Mouse (Mus musculus) hindbrain, embryonic 12.5 days (tissue): ENCODE results near the gene Shf. TPM values are rescaled to one million over a fixed set of nuclear protein-coding genes. Genes with fewer than 3 reads are reported as not detected.
"Not testable (repeated sequence)": the region's sequence is repeated elsewhere in the genome, so short reads cannot be mapped to it uniquely, and the experiment has no call there.

Experiments used
- ATAC-seq: fragments of 200-750 bp; cut with Nextera tagmentation; 2 replicates; pipeline ENCODE4 v1.8.0; 2017; ENCODE audit warnings: moderate TSS enrichment; ENCODE audit not compliant: low FRiP score
- H3K27ac ChIP-seq: fragments of 300-500 bp; sonication (generic); 2 replicates; pipeline ENCODE4 v1.5.1; 2016; ENCODE audit warnings: mild to moderate bottlenecking
- H3K27me3 ChIP-seq: fragments of 300-500 bp; sonication (generic); 2 replicates; pipeline ENCODE4 v1.6.1; 2016; ENCODE audit warnings: mild to moderate bottlenecking
- H3K36me3 ChIP-seq: fragments of 300-500 bp; sonication (generic); 2 replicates; pipeline ENCODE4 v1.6.1; 2016; ENCODE audit warnings: mild to moderate bottlenecking
- H3K4me1 ChIP-seq: fragments of 300-500 bp; sonication (generic); 2 replicates; pipeline ENCODE4 v1.6.1; 2016
- H3K4me2 ChIP-seq: fragments of 300-500 bp; sonication (generic); replicated peaks from 2 replicates; pipeline ENCODE4 v1.6.1; 2016; ENCODE audit warnings: mild to moderate bottlenecking
- H3K4me3 ChIP-seq: fragments of 300-500 bp; sonication (generic); 2 replicates; pipeline ENCODE4 v1.5.1; 2016; ENCODE audit warnings: mild to moderate bottlenecking
- H3K9ac ChIP-seq: fragments of 300-500 bp; sonication (generic); 2 replicates; pipeline ENCODE4 v1.6.1; 2016; ENCODE audit warnings: mild to moderate bottlenecking, moderate library complexity
- H3K9me3 ChIP-seq: fragments of 300-500 bp; sonication (generic); replicated peaks from 2 replicates; pipeline ENCODE4 v1.6.1; 2016; ENCODE audit warnings: mild to moderate bottlenecking
- WGBS: fragments of 180-500 bp; shearing (Covaris S2); methylation state at CpG from one replicate; pipeline ENCODE4 v1.1.7; 2016; 5-methylcytosine and 5-hydroxymethylcytosine counted together
- polyA plus RNA-seq: library from polyadenylated mRNA; unstranded; fragments of >200 nt; fragmentation: Nextera tagmentation; extraction: Ambion mirVana; gene quantifications from 2 replicates; pipeline ENCODE4 v1.2.1, GENCODE M21; 2016

Gene Shf
- polyA plus RNA-seq, 1 experiment from 2014 or later = 10.7 TPM

- Histone ChIP-seq H3K4me2 (no peak overlapping the region), H3K9me3 (no peaks in the 10 kb centered on the region), H3K36me3 (peaks cover 25% of the 10 kb centered on the region), H3K4me3 (no peak overlapping the region), H3K27ac (peak overlapping the region; percentile 66), H3K27me3 (no peaks in the 10 kb centered on the region), H3K9ac (no peak overlapping the region), H3K4me1 (peaks cover 52% of the 10 kb centered on the region)
- no peak for ATAC-seq
- WGBS = 62% methylated on average over 12 of the region's 12 CpGs
These were observed 14.6 kb downstream of the Shf start for GRCm38 (mm10) chr2:122354191-122354929.

- Histone ChIP-seq H3K36me3 (peaks cover 21% of the 10 kb centered on the region), H3K4me3 (no peak overlapping the region), H3K27ac (peak overlapping the region; percentile 66), H3K27me3 (no peaks in the 10 kb centered on the region), H3K9me3 (no peaks in the 10 kb centered on the region), H3K4me2 (no peak overlapping the region), H3K4me1 (peaks cover 57% of the 10 kb centered on the region), H3K9ac (no peak overlapping the region)
- whole genome bisulfite sequencing = 84% methylated on average over 8 of the region's 8 CpGs
- no peak for ATAC-seq
These were observed 15.2 kb downstream of the Shf start for GRCm38 (mm10) chr2:122353765-122354164.

- WGBS = 82% methylated on average over 6 of the region's 6 CpGs
- Histone ChIP-seq H3K9me3 (no peaks in the 10 kb centered on the region), H3K27ac (peak overlapping the region; percentile 87), H3K36me3 (peaks cover 18% of the 10 kb centered on the region), H3K4me3 (no peak overlapping the region), H3K4me1 (peaks cover 60% of the 10 kb centered on the region), H3K9ac (no peak overlapping the region), H3K27me3 (no peaks in the 10 kb centered on the region), H3K4me2 (no peak overlapping the region)
- ATAC-seq = no peak
These were observed 16.0 kb downstream of the Shf start for GRCm38 (mm10) chr2:122352992-122353391.

- peaks cover 8% of the 10 kb centered on the region for H3K36me3 ChIP-seq
- no peak overlapping the region for H3K4me2 ChIP-seq
- H3K27me3 ChIP-seq = no peaks in the 10 kb centered on the region
- H3K4me1 ChIP-seq = peaks cover 64% of the 10 kb centered on the region
- H3K9me3 ChIP-seq = no peaks in the 10 kb centered on the region
- 28% methylated on average over 4 of the region's 4 CpGs for WGBS
- peak overlapping the region; percentile 87 for H3K27ac ChIP-seq
- ATAC-seq = peak; percentile 51
- H3K9ac ChIP-seq = no peak overlapping the region
- H3K4me3 ChIP-seq = no peak overlapping the region
These were observed 17.0 kb downstream of the Shf start for GRCm38 (mm10) chr2:122351931-122352329.

GRCm38 (mm10) chr2:122351156-122351930, 17.6 kb downstream of the Shf start:
- Histone ChIP-seq H3K4me2 (no peak overlapping the region), H3K36me3 (peaks cover 2% of the 10 kb centered on the region; the same call in 1 of the 2 replicates), H3K9ac (no peak overlapping the region), H3K27me3 (no peaks in the 10 kb centered on the region), H3K4me1 (peaks cover 63% of the 10 kb centered on the region), H3K4me3 (no peak overlapping the region), H3K9me3 (no peaks in the 10 kb centered on the region), H3K27ac (peak overlapping the region; percentile 87)
- ATAC-seq = peak; percentile 9; the same call in 1 of the 2 replicates
- 65% methylated on average over 5 of the region's 5 CpGs for WGBS

- H3K27me3 ChIP-seq = no peaks in the 10 kb centered on the region
- no peaks in the 10 kb centered on the region for H3K36me3 ChIP-seq
- 7% methylated on average over 14 of the region's 14 CpGs for WGBS
- peak overlapping the region; percentile 60 for H3K4me2 ChIP-seq
- H3K4me1 ChIP-seq = peaks cover 53% of the 10 kb centered on the region
- peak overlapping the region; percentile 47 for H3K4me3 ChIP-seq
- no peaks in the 10 kb centered on the region for H3K9me3 ChIP-seq
- peak; percentile 39 for ATAC-seq
- H3K27ac ChIP-seq = peak overlapping the region; percentile 99
- peak overlapping the region; percentile 81 for H3K9ac ChIP-seq
These were observed 19.7 kb downstream of the Shf start for GRCm38 (mm10) chr2:122349136-122349785.

- peak; percentile 85 for ATAC-seq
These were observed 20.3 kb downstream of the Shf start for GRCm38 (mm10) chr2:122348531-122349131.

GRCm38 (mm10) chr2:122347257-122347656, 21.7 kb downstream of the Shf start:
- ATAC-seq = no peak
- H3K27ac ChIP-seq = no peak overlapping the region

More at GRCm38 (mm10) chr2:122348531-122349131, 20.3 kb downstream of the Shf start:
- Histone ChIP-seq H3K27ac (peak overlapping the region; percentile 99), H3K4me1 (peaks cover 46% of the 10 kb centered on the region), H3K36me3 (no peaks in the 10 kb centered on the region), H3K4me3 (peak overlapping the region; percentile 47), H3K4me2 (peak overlapping the region; percentile 60), H3K9me3 (no peaks in the 10 kb centered on the region), H3K27me3 (no peaks in the 10 kb centered on the region), H3K9ac (peak overlapping the region; percentile 81)
- 0% methylated on average over 47 of the region's 63 CpGs for WGBS

GRCm38 (mm10) chr2:122346164-122346563, 22.8 kb downstream of the Shf start:
- not testable (repeated sequence) for H3K4me2 ChIP-seq, H3K4me3 ChIP-seq, H3K27me3 ChIP-seq, H3K9me3 ChIP-seq, H3K9ac ChIP-seq, ATAC-seq, H3K36me3 ChIP-seq, H3K27ac ChIP-seq
- H3K4me1 ChIP-seq = peaks cover 24% of the 10 kb centered on the region
- WGBS = 85% methylated on average over 6 of the region's 6 CpGs

More at GRCm38 (mm10) chr2:122347257-122347656, 21.7 kb downstream of the Shf start:
- Histone ChIP-seq H3K36me3 (no peaks in the 10 kb centered on the region), H3K4me1 (peaks cover 35% of the 10 kb centered on the region), H3K9ac (no peak overlapping the region), H3K27me3 (no peaks in the 10 kb centered on the region), H3K4me3 (no peak overlapping the region), H3K9me3 (no peaks in the 10 kb centered on the region), H3K4me2 (no peak overlapping the region)
- WGBS = 91% methylated on average over 3 of the region's 3 CpGs

- no peak overlapping the region for H3K9ac ChIP-seq
- H3K27ac ChIP-seq = no peak overlapping the region
- no peak overlapping the region for H3K4me2 ChIP-seq
- no peak for ATAC-seq
- no peaks in the 10 kb centered on the region for H3K9me3 ChIP-seq
- no peaks in the 10 kb centered on the region for H3K36me3 ChIP-seq
- WGBS = 83% methylated on average over 6 of the region's 6 CpGs
- H3K4me3 ChIP-seq = no peak overlapping the region
- H3K4me1 ChIP-seq = peaks cover 20% of the 10 kb centered on the region
- no peaks in the 10 kb centered on the region for H3K27me3 ChIP-seq
These were observed 23.7 kb downstream of the Shf start for GRCm38 (mm10) chr2:122345106-122345893.

GRCm38 (mm10) chr2:122337291-122337690, 31.7 kb downstream of the Shf start:
- Histone ChIP-seq H3K27me3 (no peaks in the 10 kb centered on the region), H3K4me2 (peak overlapping the region; percentile 22), H3K9me3 (no peaks in the 10 kb centered on the region), H3K27ac (no peak overlapping the region), H3K4me3 (no peak overlapping the region), H3K36me3 (no peaks in the 10 kb centered on the region), H3K4me1 (no peaks in the 10 kb centered on the region), H3K9ac (no peak overlapping the region)
- 64% methylated on average over 21 of the region's 21 CpGs for WGBS
- peak; percentile 21; the same call in 1 of the 2 replicates for ATAC-seq
